In the genomic region with DNA sequence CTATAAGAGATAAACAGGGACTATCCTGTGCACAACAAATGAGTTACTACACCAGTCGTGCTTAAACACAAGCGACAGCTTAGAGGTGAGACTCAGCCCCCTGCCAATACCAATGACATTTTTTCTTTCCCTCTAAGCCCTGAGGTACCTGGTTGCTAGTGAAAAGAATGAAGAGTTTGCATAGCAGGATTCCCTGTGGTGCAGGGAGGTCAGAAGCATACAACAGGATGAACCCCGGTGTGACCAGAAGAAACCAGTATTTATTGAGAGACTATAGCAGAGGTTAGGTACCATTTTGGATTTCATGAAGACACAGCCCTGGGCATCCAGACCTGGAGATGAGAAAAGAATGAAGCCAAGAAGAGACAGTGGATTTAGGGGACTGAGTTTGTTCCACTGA, we compare ENCODE assay signal across 25 mouse cellular contexts.
"Had no signal": no experiment of that assay in that cellular context is flagged by ENCODE, and none has a peak within 500 bp of the region (broad histone marks: within the 10 kb centered on the region; RNA-seq: fewer than 3 reads in every experiment).

No protein-coding gene starts in this region.

- H3K4me3 ChIP-seq: heart, embryonic 13.5 days; heart, embryonic 15.5 days; hindbrain, embryonic 10.5 days; hindbrain, embryonic 12.5 days; hindbrain, embryonic 13.5 days; hindbrain, embryonic 15.5 days; intestine, embryonic 15.5 days; kidney, embryonic 15.5 days; layer of hippocampus, adult 2 months; left cerebral cortex, adult 2 months had no signal

- DNase-seq: heart, postnatal 10 days; heart, postnatal 14 days; heart, postnatal 36 days; heart, postnatal 4 days; kidney, adult 11 months; kidney, adult 18-20 months; kidney, adult 8-10 months; kidney, postnatal 10 days; kidney, postnatal 25 days; kidney, postnatal 4 days; layer of hippocampus, adult 9-11 months; layer of hippocampus, postnatal 36 days had no signal

- H3K27ac ChIP-seq: heart, embryonic 13.5 days; heart, embryonic 15.5 days; hindbrain, embryonic 10.5 days; hindbrain, embryonic 12.5 days; hindbrain, embryonic 13.5 days; hindbrain, embryonic 14.5 days; hindbrain, embryonic 15.5 days; hindbrain, postnatal 0 days; intestine, embryonic 15.5 days; kidney, embryonic 15.5 days; kidney, postnatal 0 days; layer of hippocampus, adult 2 months; left cerebral cortex, adult 2 months had no signal
